Mouse (Mus musculus) midbrain, embryonic 12.5 days (tissue): ENCODE measurements around the gene Olfr1330. TPM values are rescaled to one million over a fixed set of nuclear protein-coding genes. Genes with fewer than 3 reads are reported as not detected.
"Not testable (repeated sequence)": the region's sequence is repeated elsewhere in the genome, so short reads cannot be mapped to it uniquely, and the experiment has no call there.

Source experiments
- ATAC-seq: fragments of 200-750 bp; cut with Nextera tagmentation; 2 replicates; pipeline ENCODE4 v1.8.0; 2017; ENCODE audit warnings: low read depth, moderate TSS enrichment, moderate library complexity; ENCODE audit not compliant: low FRiP score
- H3K27ac ChIP-seq: fragments of 300-500 bp; sonication (generic); replicated peaks from 2 replicates; pipeline ENCODE4 v1.5.1; 2016; ENCODE audit warnings: mild to moderate bottlenecking
- H3K27me3 ChIP-seq: fragments of 300-500 bp; sonication (generic); 2 replicates; pipeline ENCODE4 v1.6.1; 2016; ENCODE audit warnings: mild to moderate bottlenecking
- H3K36me3 ChIP-seq: fragments of 300-500 bp; sonication (generic); 2 replicates; pipeline ENCODE4 v1.6.1; 2016
- H3K4me1 ChIP-seq: fragments of 300-500 bp; sonication (generic); 2 replicates; pipeline ENCODE4 v1.6.1; 2016
- H3K4me2 ChIP-seq: fragments of 300-500 bp; sonication (generic); replicated peaks from 2 replicates; pipeline ENCODE4 v1.6.1; 2016; ENCODE audit warnings: mild to moderate bottlenecking, moderate library complexity
- H3K4me3 ChIP-seq: fragments of 300-500 bp; sonication (generic); 2 replicates; pipeline ENCODE4 v1.5.1; 2016; ENCODE audit warnings: mild to moderate bottlenecking
- H3K9ac ChIP-seq: fragments of 300-500 bp; sonication (generic); replicated peaks from 2 replicates; pipeline ENCODE4 v1.6.1; 2016; ENCODE audit warnings: mild to moderate bottlenecking, moderate library complexity
- H3K9me3 ChIP-seq: fragments of 300-500 bp; sonication (generic); 2 replicates; pipeline ENCODE4 v1.6.1; 2016; ENCODE audit warnings: mild to moderate bottlenecking
- WGBS: fragments of 180-500 bp; shearing (Covaris S2); methylation state at CpG from one replicate; pipeline ENCODE4 v1.1.7; 2016; 5-methylcytosine and 5-hydroxymethylcytosine counted together
- polyA plus RNA-seq: library from polyadenylated mRNA; unstranded; fragments of >200 nt; fragmentation: Nextera tagmentation; extraction: Ambion mirVana; gene quantifications from 2 replicates; pipeline ENCODE4 v1.2.1, GENCODE M21; 2016

Olfr1330 gene
- not detected in 2 replicates for polyA plus RNA-seq

DNA sequence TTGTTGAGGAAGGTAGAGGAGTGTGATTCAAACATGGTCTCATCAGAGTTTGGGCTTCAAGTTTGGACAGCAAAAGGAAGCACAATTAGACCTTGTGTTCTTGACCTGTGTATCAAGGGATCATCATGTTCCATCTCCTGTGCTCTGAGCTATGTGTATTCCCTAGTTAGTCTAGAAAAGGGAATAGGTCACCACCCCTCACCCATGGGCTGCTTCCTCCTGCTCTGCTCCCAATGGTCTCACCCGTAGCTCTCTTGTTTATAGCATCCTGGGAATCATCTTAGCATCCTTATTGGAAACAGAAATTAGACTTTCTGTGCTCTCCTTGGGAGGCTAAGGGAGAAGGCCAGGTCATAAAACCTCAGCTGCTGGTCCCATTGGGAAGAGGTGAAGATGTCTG lies at the start of gene Olfr1330:
Gene Olfr1330 (plus strand): TSS at position 301 of the 400 bp plus-strand sequence.
- H3K27me3 ChIP-seq, result no peaks in the 10 kb centered on the region
- ATAC-seq, result no peak
- no peaks in the 10 kb centered on the region for H3K4me1 ChIP-seq
- H3K9ac ChIP-seq, result no peak within 1 kb of the TSS
- no peak within 1 kb of the TSS for H3K4me2 ChIP-seq
- no peak within 1 kb of the TSS for H3K27ac ChIP-seq
- no peak within 1 kb of the TSS for H3K4me3 ChIP-seq
- no peaks in the 10 kb centered on the region for H3K36me3 ChIP-seq
- no peaks in the 10 kb centered on the region for H3K9me3 ChIP-seq
- WGBS, result 86% methylated on average over 1 of the region's 1 CpGs

GRCm38 (mm10) chr4:118861791-118862190 lies 26.6 kb upstream of the Olfr1330 start:
- H3K27ac ChIP-seq, result no peak overlapping the region
- H3K4me1 ChIP-seq, result 0 out of 2 replicates have a peak, but pooled peaks cover 3% of the 10 kb centered on the region
- no peak overlapping the region for H3K4me2 ChIP-seq
- 86% methylated on average over 1 of the region's 1 CpGs for WGBS
- H3K9ac ChIP-seq, result no peak overlapping the region
- no peaks in the 10 kb centered on the region for H3K36me3 ChIP-seq
- H3K27me3 ChIP-seq, result no peaks in the 10 kb centered on the region
- no peak for ATAC-seq
- no peak overlapping the region for H3K4me3 ChIP-seq
- H3K9me3 ChIP-seq, result no peaks in the 10 kb centered on the region

GRCm38 (mm10) chr4:118862704-118863103 lies 25.7 kb upstream of the Olfr1330 start:
- no peaks in the 10 kb centered on the region for H3K36me3 ChIP-seq
- H3K4me2 ChIP-seq, result no peak overlapping the region
- 64% methylated on average over 4 of the region's 4 CpGs for WGBS
- no peaks in the 10 kb centered on the region for H3K27me3 ChIP-seq
- no peak overlapping the region for H3K4me3 ChIP-seq
- H3K9me3 ChIP-seq, result no peaks in the 10 kb centered on the region
- no peak overlapping the region for H3K27ac ChIP-seq
- H3K9ac ChIP-seq, result no peak overlapping the region
- no peak for ATAC-seq
- 0 out of 2 replicates have a peak, but pooled peaks cover 3% of the 10 kb centered on the region for H3K4me1 ChIP-seq

- no peak for ATAC-seq
- Histone ChIP-seq H3K27ac (no peak within 1 kb of the TSS), H3K4me2 (no peak within 1 kb of the TSS), H3K4me3 (no peak within 1 kb of the TSS), H3K36me3 (no peaks in the 10 kb centered on the region), H3K9me3 (no peaks in the 10 kb centered on the region), H3K27me3 (no peaks in the 10 kb centered on the region), H3K9ac (no peak within 1 kb of the TSS), H3K4me1 (0 out of 2 replicates have a peak, but pooled peaks cover 3% of the 10 kb centered on the region)
- WGBS, result 94% methylated on average over 1 of the region's 1 CpGs
Measured at GRCm38 (mm10) chr4:118864349-118864748, 24.0 kb upstream of the Olfr1330 start, which contains the start of gene Olfr1331. Gene Olfr1331, plus strand, starts transcription at chr4:118864649.

GRCm38 (mm10) chr4:118867566-118867965 lies 20.8 kb upstream of the Olfr1330 start:
- no peak overlapping the region for H3K9ac ChIP-seq
- H3K9me3 ChIP-seq, result no peaks in the 10 kb centered on the region
- H3K4me1 ChIP-seq, result 0 out of 2 replicates have a peak, but pooled peaks cover 3% of the 10 kb centered on the region
- H3K27me3 ChIP-seq, result no peaks in the 10 kb centered on the region
- H3K4me3 ChIP-seq, result no peak overlapping the region
- H3K4me2 ChIP-seq, result no peak overlapping the region
- H3K27ac ChIP-seq, result no peak overlapping the region
- ATAC-seq, result no peak
- H3K36me3 ChIP-seq, result no peaks in the 10 kb centered on the region

GRCm38 (mm10) chr4:118901981-118902380 lies 13.6 kb downstream of the Olfr1330 start:
- no peak overlapping the region for H3K27ac ChIP-seq
- no peak overlapping the region for H3K9ac ChIP-seq
- no peak overlapping the region for H3K4me3 ChIP-seq
- H3K36me3 ChIP-seq, result no peaks in the 10 kb centered on the region
- no peak for ATAC-seq
- H3K27me3 ChIP-seq, result no peaks in the 10 kb centered on the region
- no peak overlapping the region for H3K4me2 ChIP-seq
- 74% methylated on average over 2 of the region's 2 CpGs for WGBS
- no peaks in the 10 kb centered on the region for H3K9me3 ChIP-seq
- no peaks in the 10 kb centered on the region for H3K4me1 ChIP-seq

DNA sequence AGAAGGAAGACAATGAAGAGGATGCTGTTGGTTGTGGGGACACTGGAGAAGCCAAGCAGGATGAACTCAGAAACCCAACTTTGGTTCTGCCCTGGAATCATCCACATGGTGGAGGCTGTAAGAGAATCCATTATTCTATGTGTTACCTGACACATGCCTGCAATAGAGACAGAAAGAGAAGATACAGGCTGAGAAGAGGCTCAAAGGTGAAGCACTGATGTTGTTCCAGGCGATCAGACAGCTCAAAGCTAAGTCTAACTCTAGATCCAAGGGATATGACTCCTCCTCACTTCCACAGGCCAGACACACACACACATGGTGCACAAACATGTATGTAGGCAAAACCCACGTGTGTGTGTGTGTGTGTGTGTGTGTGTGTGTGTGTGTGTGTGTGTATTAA lies 29.0 kb downstream of the Olfr1330 start, which contains the start of gene Olfr1329:
Gene Olfr1329 (minus strand): TSS at position 101 of the 400 bp plus-strand sequence.
- H3K4me1 ChIP-seq, H3K36me3 ChIP-seq, ATAC-seq, H3K9ac ChIP-seq, H3K27ac ChIP-seq, H3K27me3 ChIP-seq, H3K9me3 ChIP-seq, H3K4me2 ChIP-seq, H3K4me3 ChIP-seq: not testable (repeated sequence)
- 71% methylated on average over 2 of the region's 2 CpGs for WGBS

- 78% methylated on average over 3 of the region's 3 CpGs for WGBS
- not testable (repeated sequence) for H3K4me2 ChIP-seq
Measured at GRCm38 (mm10) chr4:118931326-118931725, 42.9 kb downstream of the Olfr1330 start.

GRCm38 (mm10) chr4:118938512-118938911 lies 50.1 kb downstream of the Olfr1330 start, which contains the start of gene Olfr1328:
Gene Olfr1328, minus strand, starts transcription at chr4:118938612.
- Histone ChIP-seq H3K27me3 (no peaks in the 10 kb centered on the region), H3K9ac (no peak within 1 kb of the TSS), H3K36me3 (no peaks in the 10 kb centered on the region), H3K4me1 (no peaks in the 10 kb centered on the region), H3K4me2 (no peak within 1 kb of the TSS), H3K27ac (no peak within 1 kb of the TSS), H3K9me3 (no peaks in the 10 kb centered on the region), H3K4me3 (no peak within 1 kb of the TSS)
- whole genome bisulfite sequencing, result 76% methylated on average over 2 of the region's 2 CpGs
- no peak for ATAC-seq

More at GRCm38 (mm10) chr4:118931326-118931725, 42.9 kb downstream of the Olfr1330 start:
- not testable (repeated sequence) for H3K4me1 ChIP-seq, H3K4me3 ChIP-seq, H3K27me3 ChIP-seq, H3K9ac ChIP-seq, ATAC-seq, H3K9me3 ChIP-seq, H3K27ac ChIP-seq, H3K36me3 ChIP-seq

Other genes starting within 250 kb of the Olfr1330 start
- not detected in 2 replicates for gene Olfr62, start 229.6 kb upstream of the Olfr1330 start, polyA plus RNA-seq
- not detected in 2 replicates for gene Olfr1342, start 195.8 kb upstream of the Olfr1330 start, polyA plus RNA-seq
- gene Olfr1341, start 185.1 kb upstream of the Olfr1330 start, polyA plus RNA-seq, result not detected in 2 replicates
- gene Olfr1340, start 168.5 kb upstream of the Olfr1330 start, polyA plus RNA-seq, result not detected in 2 replicates
- gene Olfr1339, start 156.4 kb upstream of the Olfr1330 start, polyA plus RNA-seq, result not detected in 2 replicates
- not detected in 2 replicates for gene Olfr1338, start 129.9 kb upstream of the Olfr1330 start, polyA plus RNA-seq
- not detected in 2 replicates for gene Olfr1337, start 106.0 kb upstream of the Olfr1330 start, polyA plus RNA-seq
- not detected in 2 replicates for gene Olfr1335, start 78.7 kb upstream of the Olfr1330 start, polyA plus RNA-seq
- gene Olfr1333, start 52.3 kb upstream of the Olfr1330 start, polyA plus RNA-seq, result not detected in 2 replicates
- not detected in 2 replicates for gene Olfr1331, start 23.9 kb upstream of the Olfr1330 start, polyA plus RNA-seq
- gene Olfr1329, start 28.9 kb downstream of the Olfr1330 start, polyA plus RNA-seq, result not detected in 2 replicates
- gene Olfr1328, start 50.0 kb downstream of the Olfr1330 start, polyA plus RNA-seq, result not detected in 2 replicates
- gene Lao1, start 73.0 kb downstream of the Olfr1330 start, polyA plus RNA-seq, result not detected in 2 replicates
- 116 TPM in 2 replicates for gene Slc2a1, start 220.1 kb downstream of the Olfr1330 start, polyA plus RNA-seq